Mouse (Mus musculus) limb, embryonic 14.5 days (tissue): ENCODE results near the gene AI413582. TPM values are rescaled to one million over a fixed set of nuclear protein-coding genes. Genes with fewer than 3 reads are reported as not detected.

ENCODE experiments used
- ATAC-seq: fragments of 200-750 bp; cut with Nextera tagmentation; 2 replicates; pipeline ENCODE4 v1.8.0; 2017; ENCODE audit warnings: low read depth, moderate number of reproducible peaks, moderate TSS enrichment; ENCODE audit not compliant: low FRiP score
- DNase-seq: peaks from one replicate; pipeline ENCODE4 v3.0.0-alpha.2; 2015; ENCODE audit warnings: low spot score
- H3K27ac ChIP-seq: fragments of 300-500 bp; sonication (generic); replicated peaks from 2 replicates; pipeline ENCODE4 v1.5.1; 2014; ENCODE audit warnings: low read depth, mild to moderate bottlenecking, low read length, moderate library complexity, mixed read lengths
- H3K27me3 ChIP-seq: fragments of 300-500 bp; sonication (generic); 2 replicates; pipeline ENCODE4 v1.6.1; 2014; ENCODE audit warnings: low read length, mixed read lengths; ENCODE audit not compliant: control insufficient read depth, insufficient read depth
- H3K36me3 ChIP-seq: fragments of 300-500 bp; sonication (generic); 2 replicates; pipeline ENCODE4 v1.6.1; 2014; ENCODE audit warnings: mild to moderate bottlenecking, low read length, moderate library complexity, mixed read lengths; ENCODE audit not compliant: control insufficient read depth, insufficient read depth
- H3K4me1 ChIP-seq: fragments of 300-500 bp; sonication (generic); 2 replicates; pipeline ENCODE4 v1.6.1; 2014; ENCODE audit warnings: antibody characterized with exemption, low read length, mixed read lengths; ENCODE audit not compliant: control insufficient read depth, insufficient read depth
- H3K4me2 ChIP-seq: fragments of 300-500 bp; sonication (generic); replicated peaks from 2 replicates; pipeline ENCODE4 v1.6.1; 2014; ENCODE audit warnings: low read depth, mild to moderate bottlenecking, low read length, moderate library complexity; ENCODE audit not compliant: severe bottlenecking
- H3K4me3 ChIP-seq: fragments of 300-500 bp; sonication (generic); replicated peaks from 2 replicates; pipeline ENCODE4 v1.5.1; 2014; ENCODE audit warnings: low read length
- H3K9ac ChIP-seq: fragments of 300-500 bp; sonication (generic); 2 replicates; pipeline ENCODE4 v1.6.1; 2014; ENCODE audit warnings: mild to moderate bottlenecking, low read depth, low read length, moderate library complexity; ENCODE audit not compliant: severe bottlenecking
- H3K9me3 ChIP-seq: fragments of 300-500 bp; sonication (generic); 2 replicates; pipeline ENCODE4 v1.6.1; 2016; ENCODE audit warnings: low read length; ENCODE audit not compliant: control insufficient read depth
- POLR2A ChIP-seq: fragments of 200-500 bp; IDR thresholded peaks from 2 replicates; pipeline ENCODE4 v1.8.0; 2012; ENCODE audit warnings: inconsistent platforms, mild to moderate bottlenecking, moderate library complexity, borderline replicate concordance; ENCODE audit not compliant: insufficient read depth, insufficient read length; ENCODE audit errors: extremely low read depth
- WGBS: fragments of 180-500 bp; shearing (Covaris S2); extraction: QIAGEN DNeasy Blood & Tissue Kit; methylation state at CpG from one replicate; pipeline ENCODE4 v1.1.7; 2014; 5-methylcytosine and 5-hydroxymethylcytosine counted together
- polyA plus RNA-seq, 2 experiments: library from polyadenylated mRNA; depleted of rRNA in 1 of 2; stranded (reverse) in 1 of 2; unstranded in 1 of 2; fragments of >200 nt; fragmentation: Nextera tagmentation in 1 of 2; extraction: Ambion mirVana in 1 of 2; gene quantifications; 2 replicates each; pipeline versions ENCODE4 v1.2.1 to v1.2.3; 2012 to 2014

The AI413582 gene
- polyA plus RNA-seq, 2 experiments = 24.1 to 31.9 TPM

DNA sequence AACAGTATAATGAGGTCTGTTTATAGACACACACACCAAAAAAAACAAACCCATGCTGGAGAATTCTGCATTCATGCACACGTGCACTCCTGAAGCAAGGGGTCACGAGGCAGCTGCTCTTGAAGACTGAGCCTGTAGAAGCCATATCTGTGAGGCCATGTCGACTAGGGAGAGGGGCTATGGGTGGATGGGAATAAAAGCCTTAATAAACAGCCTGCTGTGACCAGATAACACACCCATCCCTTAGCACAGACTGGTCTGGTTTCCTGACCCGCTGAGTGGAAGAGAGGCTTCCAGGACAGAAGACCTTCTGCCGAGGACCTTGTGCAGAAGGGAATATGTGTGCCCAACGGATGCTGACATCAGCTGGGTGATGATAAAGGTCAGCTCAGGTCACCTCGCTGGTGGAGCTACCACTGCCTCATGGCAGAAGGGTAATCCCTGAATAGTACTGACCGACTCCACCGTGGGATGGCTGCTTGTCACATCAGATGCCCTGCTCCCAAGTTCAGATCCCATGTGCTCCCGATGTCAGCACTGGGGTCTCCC, 8.3 kb upstream of the AI413582 start:
- H3K27ac ChIP-seq = no peak overlapping the region
- H3K4me2 ChIP-seq = no peak overlapping the region
- H3K4me3 ChIP-seq = no peak overlapping the region
- 87% methylated on average over 10 of the region's 10 CpGs for whole genome bisulfite sequencing
- DNase-seq (no peak), ATAC-seq (no peak)
- peaks cover 30% of the 10 kb centered on the region for H3K36me3 ChIP-seq
- no peaks in the 10 kb centered on the region for H3K27me3 ChIP-seq
- no peaks in the 10 kb centered on the region for H3K9me3 ChIP-seq
- no peak for TF ChIP-seq POLR2A
- peaks cover 3% of the 10 kb centered on the region; the same call in 1 of the 2 replicates for H3K4me1 ChIP-seq
- H3K9ac ChIP-seq = no peak overlapping the region

DNA sequence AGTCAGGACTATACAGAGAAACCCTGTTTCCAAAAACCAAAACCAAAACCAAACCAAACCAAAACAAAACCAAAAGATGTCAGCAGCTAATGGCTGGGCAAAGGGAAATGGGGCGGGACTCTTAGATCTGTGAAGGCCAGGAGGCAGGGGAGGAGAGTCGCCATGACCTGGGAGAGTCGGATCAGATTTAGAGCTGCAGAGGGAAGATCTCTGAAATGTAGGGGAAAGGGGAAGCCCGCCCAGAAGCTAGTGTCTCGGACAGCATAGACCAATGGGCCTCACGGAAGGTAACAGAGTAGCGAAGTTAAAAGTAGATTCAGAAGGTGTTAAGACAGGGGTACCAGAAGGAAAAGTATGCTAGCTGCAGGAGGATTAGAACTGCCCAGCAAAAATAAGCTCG, 5.8 kb upstream of the AI413582 start:
- H3K4me1 ChIP-seq = peaks cover 3% of the 10 kb centered on the region; the same call in 1 of the 2 replicates
- DNase-seq (no peak), ATAC-seq (no peak)
- TF ChIP-seq POLR2A = no peak
- H3K27ac ChIP-seq = no peak overlapping the region
- H3K27me3 ChIP-seq = no peaks in the 10 kb centered on the region
- no peak overlapping the region for H3K4me3 ChIP-seq
- WGBS = 73% methylated on average over 8 of the region's 8 CpGs
- peaks cover 10% of the 10 kb centered on the region for H3K36me3 ChIP-seq
- H3K9me3 ChIP-seq = no peaks in the 10 kb centered on the region
- no peak overlapping the region for H3K9ac ChIP-seq
- no peak overlapping the region for H3K4me2 ChIP-seq

DNA sequence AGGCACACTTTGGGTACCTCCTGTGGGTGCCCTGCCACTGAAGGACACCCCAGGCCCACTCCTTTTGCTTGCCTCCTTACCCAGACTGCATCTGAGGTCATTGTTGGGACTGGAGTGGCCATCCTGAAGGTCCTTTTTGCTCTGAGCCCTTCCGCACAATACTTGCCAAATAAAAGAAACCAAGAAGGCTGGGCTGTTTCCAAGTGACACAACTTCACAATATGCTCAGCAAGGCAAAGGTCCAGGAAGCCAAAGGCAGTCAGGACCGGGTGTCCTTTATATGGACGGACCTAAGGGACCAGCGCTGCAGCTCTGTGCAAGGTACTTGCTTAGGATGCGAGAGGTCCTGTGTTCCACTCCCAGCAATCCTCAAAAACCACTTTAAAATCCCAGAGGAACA, 2.7 kb upstream of the AI413582 start:
- Histone ChIP-seq H3K27ac (no peak overlapping the region), H3K27me3 (no peaks in the 10 kb centered on the region), H3K4me3 (no peak overlapping the region), H3K4me1 (0 out of 2 replicates have a peak, but pooled peaks cover 7% of the 10 kb centered on the region), H3K9ac (no peak overlapping the region), H3K9me3 (no peaks in the 10 kb centered on the region), H3K36me3 (no peaks in the 10 kb centered on the region), H3K4me2 (no peak overlapping the region)
- ATAC-seq (no peak), DNase-seq (no peak)
- WGBS = 88% methylated on average over 5 of the region's 5 CpGs
- no peak for TF ChIP-seq POLR2A

DNA sequence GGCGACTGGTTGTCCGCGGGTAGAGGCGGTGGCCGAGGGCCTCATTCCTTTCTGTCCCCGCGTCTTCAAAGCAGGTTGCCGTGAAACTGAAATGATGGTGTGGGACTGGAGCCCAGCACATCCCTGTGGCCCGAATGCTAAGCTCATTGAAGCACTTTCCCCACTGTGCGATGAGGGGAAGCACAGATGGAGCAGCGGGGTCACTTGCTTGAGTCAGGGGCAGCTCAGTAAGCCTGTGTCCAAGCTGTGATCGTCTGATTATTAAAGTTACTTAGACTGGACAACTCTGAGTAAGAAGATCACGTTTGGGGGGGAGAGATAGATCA, 349 bp upstream of the AI413582 start:
- Histone ChIP-seq H3K9me3 (no peaks in the 10 kb centered on the region), H3K4me2 (peak overlapping the region; percentile 95), H3K36me3 (peaks cover 9% of the 10 kb centered on the region), H3K27me3 (no peaks in the 10 kb centered on the region), H3K27ac (no peak overlapping the region), H3K4me1 (0 out of 2 replicates have a peak, but pooled peaks cover 7% of the 10 kb centered on the region), H3K4me3 (peak overlapping the region; percentile 69), H3K9ac (peak overlapping the region; percentile 55)
- DNase-seq (no peak), ATAC-seq (no peak; the same call in 1 of the 2 replicates)
- WGBS = 0% methylated on average over 13 of the region's 13 CpGs
- TF ChIP-seq POLR2A = no peak

DNA sequence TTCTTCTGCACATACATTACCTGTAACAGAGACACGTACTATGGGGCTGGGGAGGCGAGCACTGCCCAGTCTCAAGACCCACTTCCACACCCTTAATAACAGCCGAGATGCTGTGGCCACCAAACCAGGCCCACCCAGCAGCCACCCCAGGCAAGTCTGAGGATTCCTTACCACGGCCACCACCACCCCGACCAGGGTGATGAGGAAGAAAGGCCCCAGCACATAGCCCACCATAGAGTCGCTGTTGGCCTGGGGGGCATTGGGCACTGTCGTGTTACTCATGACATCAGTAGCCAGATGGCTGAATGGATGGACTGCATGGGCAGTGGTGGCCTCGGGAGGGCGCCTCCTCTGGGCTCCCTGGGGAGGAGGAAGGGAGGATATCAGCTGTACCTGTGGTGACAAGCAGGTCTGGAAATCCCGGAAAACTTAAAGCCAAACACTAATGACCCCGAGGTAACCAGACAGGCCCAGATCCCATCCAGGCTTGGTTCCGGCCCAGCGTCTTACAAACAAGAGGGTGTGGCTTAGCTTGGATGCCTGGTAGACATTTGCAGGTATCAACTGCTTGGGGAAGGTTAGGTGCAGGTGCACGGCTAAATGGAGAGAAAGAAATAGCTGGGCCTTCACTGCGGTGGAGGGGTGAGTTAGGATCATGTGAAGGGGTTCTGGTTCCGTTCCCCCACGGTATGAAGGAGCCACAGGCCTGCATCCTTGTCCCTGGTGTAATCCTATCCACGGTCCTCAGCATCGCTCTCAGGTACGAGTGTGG, 979 bp downstream of the AI413582 start:
- peak overlapping the region; percentile 64 for H3K9ac ChIP-seq
- no peak for ATAC-seq
- DNase-seq = no peak

More for the DNA sequence above, 979 bp downstream of the AI413582 start:
- Histone ChIP-seq H3K27ac (no peak overlapping the region), H3K4me3 (peak overlapping the region; percentile 69), H3K4me2 (peak overlapping the region; percentile 95), H3K4me1 (peaks cover 7% of the 10 kb centered on the region; the same call in 1 of the 2 replicates), H3K9me3 (no peaks in the 10 kb centered on the region), H3K36me3 (peaks cover 13% of the 10 kb centered on the region), H3K27me3 (no peaks in the 10 kb centered on the region)
- no peak for TF ChIP-seq POLR2A
- 11% methylated on average over 20 of the region's 20 CpGs for WGBS
